Mouse (Mus musculus): Measurements from ENCODE around the gene Ndufs5. TPM values are rescaled to one million over a fixed set of nuclear protein-coding genes. Genes with fewer than 3 reads are reported as not detected.
A peak's percentile ranks its signal among the peaks of the same experiment; 100 is the strongest.

The Ndufs5 gene
- 100 to 1,000 TPM; 180 to 196 TPM for total RNA-seq (2021)

DNA sequence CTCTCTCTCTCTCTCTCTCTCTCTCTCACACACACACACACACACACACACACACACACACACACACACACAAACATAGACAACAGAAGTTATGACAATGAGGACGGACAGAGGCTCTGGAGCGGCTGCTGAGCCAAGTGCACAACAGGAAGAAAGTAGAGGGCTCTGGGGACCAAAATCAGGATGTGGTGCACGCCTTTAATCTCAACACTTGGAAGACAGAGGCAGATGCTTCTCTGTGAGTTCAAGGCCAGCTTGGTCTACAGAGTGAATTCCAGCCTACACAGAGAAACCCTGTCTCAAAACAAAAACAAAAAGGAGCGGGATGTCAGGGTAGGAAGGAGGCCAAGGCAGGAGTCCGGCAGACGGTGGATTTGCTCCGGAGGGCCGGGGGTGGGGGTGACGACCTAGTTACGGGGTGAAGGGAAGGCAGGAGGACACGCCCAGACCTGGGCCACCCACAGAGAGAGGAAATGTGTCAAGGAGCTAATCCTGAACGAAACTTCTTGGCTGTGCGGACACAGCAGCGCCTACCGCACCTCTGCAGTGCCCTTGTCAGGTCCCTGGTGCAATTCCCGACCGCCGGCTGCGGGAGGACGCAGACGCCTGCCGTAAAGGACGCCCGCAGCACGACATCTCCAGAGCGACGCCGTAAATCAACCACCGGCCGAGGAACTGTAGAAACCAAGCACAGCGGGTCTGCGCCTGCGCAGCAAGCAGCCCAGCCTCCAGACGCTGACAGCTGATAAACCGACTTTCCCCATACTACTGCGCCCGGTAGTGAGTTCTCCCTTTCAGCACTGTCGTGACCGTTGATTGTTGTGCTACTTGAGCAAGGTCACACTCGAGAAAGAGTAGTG lies at the start of gene Ndufs5:
Ndufs5 (minus strand) TSS at position 629 of the 860 bp plus-strand sequence.
- peak; percentile 94 to 95 for DNase-seq

DNA sequence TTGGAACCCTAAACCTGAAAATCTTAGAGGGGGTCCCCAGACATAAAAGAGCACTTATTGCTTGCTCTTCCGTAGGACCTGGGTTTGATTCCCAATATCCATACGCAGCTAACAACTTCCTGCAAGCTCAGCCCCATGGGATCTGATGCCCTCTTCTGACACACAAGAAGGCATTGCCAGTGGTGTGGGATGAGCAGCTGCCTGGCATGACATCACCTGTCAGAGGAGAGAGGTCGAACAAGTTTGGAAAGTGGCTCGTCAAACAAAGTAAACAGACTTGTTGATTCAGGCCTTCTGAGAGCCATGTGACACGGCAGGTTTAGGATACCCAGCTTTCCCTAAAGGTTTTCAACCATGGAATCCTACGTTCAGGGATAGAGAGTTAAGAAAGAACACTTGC lies 47.1 kb upstream of the Ndufs5 start:
- DNase-seq: no peak

DNA sequence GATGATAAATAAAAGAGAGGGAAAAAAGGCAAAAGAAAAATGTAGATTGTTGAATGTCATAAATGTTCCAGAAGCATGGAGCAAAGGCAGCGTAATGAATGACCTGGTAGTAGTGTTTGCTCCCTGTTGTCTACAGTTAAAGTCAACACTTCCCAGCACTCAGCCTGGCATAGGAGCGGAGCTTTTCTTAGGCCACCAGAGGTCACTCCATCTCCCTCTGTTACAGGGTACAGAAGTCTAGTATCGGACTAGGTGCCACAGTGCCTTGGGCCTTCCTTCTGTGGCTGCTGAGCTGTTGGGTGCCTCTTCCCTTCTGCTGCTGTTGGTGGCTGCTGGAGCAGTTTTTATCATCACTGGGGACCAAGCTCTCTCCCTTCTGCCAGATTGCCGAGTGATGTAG lies 40.3 kb upstream of the Ndufs5 start:
- DNase-seq: no peak

DNA sequence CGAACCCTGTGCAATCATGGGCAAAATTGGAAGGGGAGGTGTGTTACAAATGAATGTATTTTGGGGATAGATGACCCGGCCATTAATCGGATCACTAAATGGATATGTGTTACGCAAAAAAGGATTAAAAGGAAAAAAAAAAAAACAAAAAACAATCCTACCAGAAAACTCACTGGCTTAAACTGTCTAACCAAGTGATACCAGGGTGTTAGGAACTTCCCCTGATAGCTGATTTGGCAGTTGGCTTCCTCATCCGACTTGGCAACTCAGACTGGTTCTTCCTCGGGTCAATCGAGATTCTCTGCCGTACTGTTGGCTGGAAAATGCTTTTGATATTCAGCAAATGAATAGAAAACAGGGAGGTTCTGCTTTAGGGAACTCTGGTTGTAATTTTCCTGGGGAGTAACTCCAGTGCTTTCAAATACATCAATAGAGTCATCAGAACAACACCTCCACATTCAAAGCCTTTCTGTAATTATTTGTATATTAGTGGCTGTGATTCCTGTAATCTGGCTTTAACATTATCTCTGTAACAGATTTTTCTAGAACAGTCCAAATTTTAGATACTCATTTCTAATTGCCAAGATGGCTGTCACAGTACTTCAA lies 32.8 kb upstream of the Ndufs5 start:
- DNase-seq: no peak

DNA sequence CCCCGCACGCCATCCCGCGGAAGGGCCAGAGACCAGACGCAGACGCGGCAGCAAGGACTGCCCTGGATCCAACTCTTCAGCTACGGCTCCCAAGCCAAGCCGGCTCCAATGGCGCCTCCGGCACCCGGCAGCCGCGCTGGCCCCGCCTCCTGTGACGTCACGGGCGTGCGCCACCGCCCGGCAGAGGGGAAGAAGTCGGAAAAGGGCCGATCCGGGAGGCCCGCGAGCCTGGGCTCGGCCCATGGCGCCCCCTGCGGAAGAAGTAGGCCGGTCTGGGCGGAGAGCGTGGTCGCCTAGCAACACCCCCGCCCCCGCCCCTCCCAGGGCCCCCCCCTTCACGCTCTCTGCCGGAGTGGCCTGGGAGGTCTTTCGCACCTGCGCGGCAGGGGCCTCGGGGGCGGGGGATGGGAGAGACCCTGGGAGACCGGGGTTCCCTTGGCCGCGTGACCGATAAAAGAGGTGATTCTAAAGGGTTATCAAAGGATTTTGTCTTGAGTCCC lies 32.2 kb upstream of the Ndufs5 start, which contains the start of gene Akirin1:
Akirin1 (minus strand) TSS at position 194 of the 500 bp plus-strand sequence.
- peak; percentile 97 to 98 for DNase-seq

DNA sequence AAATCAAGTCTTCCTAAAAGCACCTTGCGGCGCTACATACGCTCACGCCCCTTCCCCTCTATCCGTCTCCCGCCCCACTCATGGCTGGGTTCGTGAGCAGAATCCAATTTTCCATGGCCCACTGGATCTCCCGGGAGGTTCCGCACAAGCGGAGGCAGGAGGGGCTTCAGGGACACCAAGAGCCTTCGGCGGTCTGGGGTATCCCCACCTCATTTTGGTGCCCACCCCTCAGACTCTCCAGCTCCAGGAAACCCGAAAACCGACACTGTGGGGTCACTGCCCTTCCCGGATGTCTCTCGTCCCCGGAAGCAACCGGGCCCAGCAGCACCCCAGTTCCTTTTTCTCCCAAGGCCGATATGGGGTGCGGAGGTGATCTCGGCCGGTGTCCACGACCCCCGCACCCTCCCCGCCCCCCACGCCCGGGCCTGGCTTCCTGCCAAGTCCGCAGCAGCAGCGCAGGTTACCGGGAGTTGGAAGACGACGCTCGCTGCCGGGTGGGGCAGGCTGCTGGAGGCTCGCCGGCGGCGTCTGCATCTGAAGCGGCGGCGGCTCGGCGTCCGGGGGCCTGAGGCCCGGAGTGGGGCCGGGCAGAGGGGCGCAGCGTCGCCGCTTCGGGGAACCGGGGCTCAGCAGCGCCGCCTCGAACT lies 31.6 kb upstream of the Ndufs5 start:
- DNase-seq: peak; percentile 15 to 38

DNA sequence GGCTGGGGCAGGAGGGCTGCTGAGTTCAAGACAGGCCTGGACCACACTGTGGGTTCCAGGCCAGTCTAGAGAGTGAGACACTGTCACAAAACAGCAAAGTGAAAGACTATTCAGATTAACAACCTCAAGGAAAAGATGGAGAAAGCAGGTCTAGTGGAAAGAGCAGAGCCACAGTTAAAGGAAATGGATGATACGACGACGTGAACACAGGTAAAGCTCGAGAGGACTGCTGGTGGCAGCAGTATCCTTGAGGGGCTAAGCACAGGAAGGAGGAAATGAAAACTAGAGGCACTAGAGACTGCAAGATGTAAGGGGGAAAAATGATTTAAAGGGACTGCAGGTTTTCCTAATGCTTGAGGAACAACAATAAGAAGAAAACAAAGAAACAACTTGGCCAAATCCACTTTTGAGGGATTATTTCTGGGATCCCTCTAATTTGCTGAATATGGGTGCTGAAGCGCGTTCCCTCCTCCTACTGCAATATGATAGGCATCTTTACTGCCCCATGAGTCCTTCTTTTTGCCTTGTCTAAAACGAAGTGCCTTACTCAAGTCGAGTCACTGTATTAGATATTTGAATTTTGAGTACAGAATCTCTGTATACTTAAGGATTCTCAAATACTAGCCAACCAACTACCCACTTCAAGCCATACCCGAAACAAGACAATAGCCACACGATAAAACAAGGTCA lies 30.9 kb upstream of the Ndufs5 start:
- DNase-seq: no peak

DNA sequence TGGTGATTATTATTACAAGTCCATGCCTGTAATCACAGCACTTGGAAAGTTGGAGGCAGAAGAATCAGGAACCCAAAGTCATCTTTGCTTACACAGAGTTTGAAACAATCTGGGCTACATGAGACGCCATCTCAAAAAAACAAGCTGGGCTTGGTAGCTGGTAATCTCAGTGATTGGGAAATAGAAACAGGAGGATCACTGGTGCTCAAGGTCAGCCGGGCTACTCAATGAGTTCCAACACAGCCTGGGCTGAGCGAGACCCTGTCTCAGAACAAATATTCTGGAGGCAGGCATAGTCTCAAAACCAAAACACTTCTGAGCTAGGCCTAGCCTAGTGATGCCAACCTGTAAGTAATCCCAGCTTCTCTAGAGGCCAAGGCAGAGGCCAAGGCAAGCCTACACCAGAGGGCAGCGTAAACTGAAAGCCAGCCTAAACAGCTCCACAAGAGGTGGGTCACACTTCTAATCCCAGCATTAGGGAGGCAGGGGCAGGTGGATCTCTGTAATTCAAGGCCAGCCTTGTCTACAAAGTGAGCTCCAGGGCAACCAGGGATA lies 27.3 kb upstream of the Ndufs5 start:
- DNase-seq: no peak

DNA sequence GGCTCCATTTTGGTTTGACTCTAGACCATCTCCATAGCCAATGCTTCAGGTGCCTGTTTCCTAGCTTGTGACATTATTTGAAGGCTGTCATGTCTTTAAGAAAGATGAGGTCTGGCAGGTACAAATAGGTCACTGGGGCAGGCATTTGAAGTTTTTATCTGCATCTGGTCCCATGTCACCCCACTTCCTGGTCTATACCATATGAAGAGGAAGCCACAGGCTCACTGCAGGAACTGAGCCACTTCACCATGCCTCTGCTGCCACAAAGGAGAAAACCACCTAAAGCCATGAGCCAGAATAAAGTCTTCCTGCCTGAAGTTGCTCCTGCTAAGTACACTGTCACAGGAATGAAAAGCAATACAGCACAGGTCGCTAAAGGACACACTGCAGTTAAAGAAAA lies 24.9 kb upstream of the Ndufs5 start:
- DNase-seq: no peak

DNA sequence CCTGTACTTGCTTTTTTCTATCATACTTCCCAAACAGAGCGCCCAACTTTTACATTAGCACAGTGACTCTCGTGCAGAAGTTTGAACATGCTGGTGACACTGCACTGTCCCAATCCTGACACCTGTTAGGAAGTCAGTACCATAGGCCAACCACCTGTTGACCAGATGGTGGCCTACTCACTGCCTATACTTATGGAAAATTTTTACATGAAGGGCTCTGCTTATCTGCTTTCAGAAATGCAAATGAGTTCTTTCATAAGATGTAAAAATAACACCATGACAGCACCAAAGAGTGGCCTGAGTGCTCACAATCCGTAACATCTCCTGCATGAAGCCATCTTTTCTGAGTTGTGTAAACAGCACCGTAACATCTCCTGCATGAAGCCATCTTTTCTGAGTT lies 20.7 kb upstream of the Ndufs5 start:
- no peak for DNase-seq

DNA sequence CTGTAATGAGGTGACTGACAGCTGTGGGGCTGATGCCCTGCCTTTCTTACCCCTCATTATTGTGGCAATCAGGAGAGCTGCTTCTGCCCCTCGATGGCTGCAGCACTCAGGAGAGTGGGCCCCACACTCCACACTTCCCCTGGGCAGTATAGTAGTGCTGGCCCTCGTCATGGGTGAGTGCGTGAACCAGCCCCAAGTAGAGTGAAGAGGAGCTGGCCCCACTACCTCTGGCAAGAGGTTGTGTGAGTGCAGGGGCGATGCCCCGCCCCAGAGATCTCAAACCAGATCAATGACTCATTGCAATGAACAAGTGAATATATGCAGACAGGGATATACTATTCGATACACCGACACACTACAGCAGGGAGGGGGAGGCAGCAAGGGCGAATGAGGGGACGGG lies 15.5 kb upstream of the Ndufs5 start:
- no peak for DNase-seq

DNA sequence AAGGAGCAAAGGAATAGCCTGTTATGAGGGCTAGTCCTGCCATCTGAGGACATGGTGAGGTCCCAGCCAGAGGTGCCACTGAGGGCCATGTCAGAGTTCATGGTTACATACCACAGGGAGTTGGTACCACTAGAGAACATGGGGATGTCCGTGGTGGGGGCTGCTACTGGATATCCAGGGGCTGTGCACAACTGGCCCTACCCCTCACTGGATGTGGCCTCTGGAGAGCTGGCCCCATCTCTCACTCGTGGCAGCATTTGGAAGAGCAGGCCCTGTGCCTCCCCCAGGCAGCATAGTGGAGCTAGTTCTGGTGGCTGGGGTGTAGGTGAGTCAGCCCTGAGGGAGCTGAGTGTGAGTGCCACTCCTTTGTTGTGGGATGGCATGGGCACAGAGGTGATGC lies 14.9 kb upstream of the Ndufs5 start:
- DNase-seq: no peak

DNA sequence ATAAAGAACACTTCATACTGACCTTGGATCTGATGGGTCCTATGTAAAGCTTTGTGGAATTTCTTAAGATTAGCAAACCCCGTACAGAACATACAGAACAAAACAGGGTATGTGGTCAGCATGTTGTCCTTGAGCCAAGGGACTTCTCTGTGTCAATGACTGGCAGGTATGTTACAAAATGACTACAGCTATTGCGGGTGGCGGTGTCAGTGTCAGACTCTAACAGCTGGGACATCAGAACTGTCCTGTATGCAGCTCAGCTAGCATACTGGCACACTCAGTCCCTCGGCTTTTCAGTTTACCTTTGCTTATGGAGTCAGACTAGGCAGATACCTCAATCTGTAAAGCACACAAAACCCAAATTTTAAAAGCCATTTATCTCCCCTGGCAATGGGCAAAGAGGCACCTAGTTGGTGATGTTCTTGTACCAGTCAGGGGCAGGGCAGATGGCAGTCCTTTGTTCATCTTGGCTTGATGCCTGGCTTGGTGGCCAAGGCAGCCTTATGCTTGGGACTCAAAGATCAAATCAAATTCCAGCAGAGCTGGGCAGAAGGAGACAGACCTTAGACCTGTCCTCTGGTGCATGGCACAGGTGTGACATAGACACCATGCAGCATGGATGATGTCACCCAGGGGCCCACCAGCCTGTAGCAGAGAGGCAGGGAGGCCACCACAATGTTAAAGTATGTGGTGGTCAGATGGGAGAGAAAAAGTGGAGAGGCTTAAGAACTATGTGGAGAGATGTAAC lies 14.3 kb upstream of the Ndufs5 start:
- DNase-seq: no peak

DNA sequence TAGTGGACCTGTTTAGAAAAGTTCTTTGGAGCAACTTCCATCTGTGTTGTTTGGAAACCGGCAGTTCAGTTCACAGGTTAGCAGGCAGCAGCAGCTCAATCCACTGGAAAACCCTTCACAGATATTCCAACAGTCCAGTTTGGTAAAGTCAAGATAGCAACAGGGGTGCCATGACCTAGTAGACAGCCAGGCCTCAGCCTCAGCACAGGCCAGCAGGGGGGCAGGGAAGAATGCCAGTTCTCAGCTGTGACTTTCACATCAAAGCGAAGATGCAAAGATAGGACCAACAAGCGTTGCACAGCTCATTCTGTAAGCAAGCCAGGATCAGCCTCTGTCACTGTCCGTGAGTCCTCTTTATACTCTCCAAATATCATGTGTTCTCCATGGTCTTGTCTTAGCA lies 3.8 kb upstream of the Ndufs5 start:
- no peak for DNase-seq

DNA sequence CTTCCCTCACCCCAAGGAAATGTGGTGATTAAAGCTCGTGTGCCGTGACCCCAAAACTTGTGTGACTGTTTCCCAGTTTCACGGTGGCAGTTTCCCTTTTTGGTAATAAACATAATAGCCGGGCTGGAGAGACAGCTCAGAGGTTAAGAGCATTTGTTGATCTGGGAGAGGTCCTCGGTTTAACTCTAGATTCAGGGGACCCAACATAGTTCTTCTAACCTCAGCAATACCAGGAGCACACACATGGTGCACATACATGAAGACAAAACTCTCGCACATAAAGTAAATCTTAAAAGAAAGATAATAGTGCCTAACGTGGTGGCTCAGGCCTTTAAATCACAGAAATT lies 405 bp upstream of the Ndufs5 start:
- no peak for DNase-seq

DNA sequence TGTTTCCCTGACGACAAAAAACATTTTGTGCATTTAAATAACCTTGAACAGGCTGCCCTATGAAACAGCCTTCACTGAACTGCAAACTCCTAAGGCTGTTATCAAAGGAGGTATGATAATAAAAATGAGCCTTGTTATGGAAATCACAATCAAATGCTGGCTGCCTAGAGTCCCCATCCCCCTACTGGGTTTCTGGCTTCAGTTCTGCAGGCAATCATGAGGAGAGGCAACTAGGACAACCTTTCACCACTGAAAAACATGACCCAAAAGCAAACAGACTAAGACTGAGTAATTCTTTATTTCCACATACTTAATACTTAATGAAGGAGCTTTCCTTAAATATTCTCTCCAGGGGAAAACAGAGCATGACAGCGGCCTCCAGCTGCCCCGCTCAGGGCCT lies 5.6 kb downstream of the Ndufs5 start:
- DNase-seq: no peak

DNA sequence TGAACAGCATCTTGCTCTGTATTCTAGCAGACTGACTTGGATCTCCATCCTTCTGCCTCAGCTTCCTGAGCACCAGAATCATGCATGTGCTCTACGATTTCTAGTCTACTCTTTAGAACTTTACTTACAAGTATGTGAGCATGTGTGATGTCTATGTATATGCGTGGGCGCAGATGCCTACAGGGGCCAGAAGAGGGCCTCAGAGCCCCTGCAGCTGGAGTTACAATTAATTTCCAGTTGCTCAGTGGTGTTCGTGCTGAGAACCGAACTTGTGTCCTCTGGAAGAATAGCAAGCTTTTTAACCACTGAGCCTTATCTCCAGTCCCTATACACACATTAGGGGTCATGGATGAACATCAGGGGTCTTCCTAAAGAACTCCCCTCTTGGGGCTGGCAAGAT lies 10.7 kb downstream of the Ndufs5 start:
- no peak for DNase-seq

DNA sequence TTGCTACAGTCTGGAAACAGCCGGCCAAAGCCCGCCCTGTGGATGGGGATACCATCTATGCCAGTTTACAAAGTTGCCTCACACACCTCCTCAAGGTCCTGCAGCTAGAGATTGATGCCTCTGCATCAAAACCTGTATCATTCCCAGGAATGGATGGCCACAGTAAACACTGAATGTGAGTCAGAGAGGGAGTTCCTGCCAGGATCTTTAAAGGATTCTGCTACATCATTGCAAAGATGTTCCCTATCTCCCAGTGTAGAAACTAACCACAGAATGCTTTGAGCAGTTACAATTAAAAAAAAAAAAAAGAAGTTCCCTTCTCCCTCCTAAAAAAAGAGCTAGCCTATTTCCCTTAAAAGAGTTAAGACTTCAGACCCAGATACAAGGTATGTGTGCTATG lies 12.7 kb downstream of the Ndufs5 start:
- DNase-seq: no peak

DNA sequence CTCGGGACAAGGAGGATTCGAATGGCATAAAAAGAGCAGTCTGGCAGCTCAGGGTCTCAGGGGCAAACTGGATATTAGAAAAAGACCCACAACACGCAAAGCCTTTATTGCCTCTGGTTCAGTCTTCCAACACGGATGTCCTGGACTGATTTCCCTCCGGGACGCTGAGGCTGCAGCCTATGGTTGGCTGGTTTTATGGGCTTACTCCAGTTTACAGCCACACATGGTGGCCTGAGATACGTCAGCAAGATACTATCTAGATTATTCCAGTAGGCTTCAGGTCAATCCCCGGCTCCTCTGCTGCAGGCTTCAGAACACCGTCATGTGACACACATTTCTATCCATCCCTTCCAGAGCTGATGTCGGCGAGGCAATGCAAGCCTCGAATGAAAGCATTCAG lies 24.6 kb downstream of the Ndufs5 start:
- no peak for DNase-seq

DNA sequence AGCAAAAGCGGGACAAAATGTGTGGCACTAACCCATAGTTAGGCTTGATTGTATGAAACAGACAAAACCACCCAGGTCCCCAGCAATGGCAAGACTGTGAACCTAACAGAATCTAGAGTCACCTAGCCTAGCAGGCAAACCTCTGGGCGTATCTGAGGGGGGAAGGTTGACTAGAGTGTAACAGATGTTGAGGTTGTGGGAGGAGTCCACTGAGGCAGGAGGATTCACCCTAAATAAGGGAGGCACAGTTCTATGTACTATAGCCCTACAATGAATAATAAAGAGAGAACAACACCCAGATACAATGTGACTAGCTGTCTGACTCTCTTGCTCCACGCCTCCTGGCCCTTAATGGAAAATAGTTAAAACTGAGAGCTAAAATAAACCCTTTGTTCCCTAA lies 25.9 kb downstream of the Ndufs5 start:
- DNase-seq: no peak

DNA sequence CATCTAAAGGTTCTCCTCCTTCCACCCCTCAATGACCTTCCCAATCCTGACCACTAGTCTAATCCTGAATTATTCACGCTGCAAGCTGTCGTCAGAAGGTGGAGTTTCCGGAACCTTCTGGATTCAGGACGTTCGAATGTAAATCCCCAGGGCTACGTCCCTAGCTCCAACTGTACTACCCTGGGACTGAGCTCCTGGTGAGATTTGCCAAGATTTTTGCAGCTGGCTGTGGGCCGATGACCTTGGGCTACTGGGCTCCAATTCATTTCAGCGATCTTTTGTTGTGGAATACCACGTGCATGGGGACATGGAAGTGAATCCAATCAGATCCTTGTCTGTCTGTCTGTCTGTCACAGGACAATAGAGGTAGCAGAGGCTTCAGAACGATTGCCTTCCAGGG lies 27.7 kb downstream of the Ndufs5 start:
- no peak for DNase-seq
